Mouse (Mus musculus): ENCODE data around the gene Rab1b.

- no peak for TF ChIP-seq CTCF (IDR thresholded peaks at IDR 0.05; ENCODE audit: control insufficient read depth, insufficient read depth, insufficient replicate concordance, low read depth, low read length)
- no peak for TF ChIP-seq POLR2A (IDR thresholded peaks at IDR 0.05; ENCODE audit: control insufficient read depth, low read depth, low read length)
These were observed 48.7 kb downstream of the Rab1b start for GRCm38 (mm10) chr19:5057876-5058775.
